Mouse (Mus musculus): ENCODE data around the gene Ap1m1. TPM values are rescaled to one million over a fixed set of nuclear protein-coding genes. Genes with fewer than 3 reads are reported as not detected.

Gene Ap1m1
- polyA plus RNA-seq, 1 experiment from 2014 or later: 106 TPM

- WGBS: 53% methylated on average over 4 of the region's 4 CpGs
- ATAC-seq (ENCODE audit: borderline replicate concordance, extremely low read depth, low FRiP score, low TSS enrichment): no peak
These were observed 20.8 kb downstream of the Ap1m1 start for GRCm38 (mm10) chr8:72260585-72260984.

GRCm38 (mm10) chr8:72261019-72261418 lies 21.2 kb downstream of the Ap1m1 start:
- Histone ChIP-seq H3K36me3 (no peaks in the 10 kb centered on the region), H3K4me3 (no peak overlapping the region), H3K27ac (no peak overlapping the region), H3K9me3 (no peaks in the 10 kb centered on the region), H3K9ac (no peak overlapping the region), H3K4me1 (no peaks in the 10 kb centered on the region), H3K27me3 (no peaks in the 10 kb centered on the region), H3K4me2 (no peak overlapping the region)
- 27% methylated on average over 2 of the region's 2 CpGs for WGBS
- no peak for ATAC-seq (ENCODE audit: borderline replicate concordance, extremely low read depth, low FRiP score, low TSS enrichment)

More at GRCm38 (mm10) chr8:72260585-72260984, 20.8 kb downstream of the Ap1m1 start:
- Histone ChIP-seq H3K4me2 (no peak overlapping the region), H3K27ac (no peak overlapping the region), H3K9me3 (no peaks in the 10 kb centered on the region), H3K4me3 (no peak overlapping the region), H3K36me3 (0 out of 2 replicates have a peak, but pooled peaks cover 4% of the 10 kb centered on the region), H3K4me1 (no peaks in the 10 kb centered on the region), H3K9ac (no peak overlapping the region), H3K27me3 (no peaks in the 10 kb centered on the region)

GRCm38 (mm10) chr8:72261431-72261830 lies 21.6 kb downstream of the Ap1m1 start:
- no peak overlapping the region for H3K4me3 ChIP-seq
- no peak overlapping the region for H3K9ac ChIP-seq
- no peak overlapping the region for H3K27ac ChIP-seq
- no peaks in the 10 kb centered on the region for H3K9me3 ChIP-seq
- ATAC-seq (ENCODE audit: borderline replicate concordance, extremely low read depth, low FRiP score, low TSS enrichment): no peak
- H3K27me3 ChIP-seq: no peaks in the 10 kb centered on the region
- H3K36me3 ChIP-seq: no peaks in the 10 kb centered on the region
- H3K4me2 ChIP-seq: no peak overlapping the region
- no peaks in the 10 kb centered on the region for H3K4me1 ChIP-seq

GRCm38 (mm10) chr8:72261872-72262271 lies 22.1 kb downstream of the Ap1m1 start:
- Histone ChIP-seq H3K4me3 (no peak overlapping the region), H3K9ac (no peak overlapping the region), H3K9me3 (no peaks in the 10 kb centered on the region), H3K27ac (no peak overlapping the region), H3K27me3 (no peaks in the 10 kb centered on the region), H3K4me1 (no peaks in the 10 kb centered on the region), H3K36me3 (no peaks in the 10 kb centered on the region), H3K4me2 (no peak overlapping the region)
- 39% methylated on average over 5 of the region's 5 CpGs for WGBS
- no peak for ATAC-seq (ENCODE audit: borderline replicate concordance, extremely low read depth, low FRiP score, low TSS enrichment)

- 88% methylated on average over 2 of the region's 2 CpGs for WGBS
- ATAC-seq (ENCODE audit: borderline replicate concordance, extremely low read depth, low FRiP score, low TSS enrichment): no peak
- no peak overlapping the region for H3K4me3 ChIP-seq
- no peak overlapping the region for H3K4me2 ChIP-seq
- H3K4me1 ChIP-seq: no peaks in the 10 kb centered on the region
- H3K36me3 ChIP-seq: no peaks in the 10 kb centered on the region
- H3K27ac ChIP-seq: no peak overlapping the region
- no peak overlapping the region for H3K9ac ChIP-seq
- H3K9me3 ChIP-seq: no peaks in the 10 kb centered on the region
- no peaks in the 10 kb centered on the region for H3K27me3 ChIP-seq
These were observed 22.9 kb downstream of the Ap1m1 start for GRCm38 (mm10) chr8:72262756-72263155.

GRCm38 (mm10) chr8:72263451-72263850 lies 23.6 kb downstream of the Ap1m1 start:
- 60% methylated on average over 7 of the region's 7 CpGs for WGBS
- Histone ChIP-seq H3K27me3 (no peaks in the 10 kb centered on the region), H3K4me1 (no peaks in the 10 kb centered on the region), H3K4me3 (no peak overlapping the region), H3K4me2 (no peak overlapping the region), H3K9ac (no peak overlapping the region), H3K27ac (no peak overlapping the region), H3K36me3 (no peaks in the 10 kb centered on the region), H3K9me3 (no peaks in the 10 kb centered on the region)
- ATAC-seq (ENCODE audit: borderline replicate concordance, extremely low read depth, low FRiP score, low TSS enrichment): no peak

- H3K4me2 ChIP-seq: no peak overlapping the region
- H3K27me3 ChIP-seq: no peaks in the 10 kb centered on the region
- no peaks in the 10 kb centered on the region for H3K36me3 ChIP-seq
- H3K27ac ChIP-seq: no peak overlapping the region
- H3K9ac ChIP-seq: no peak overlapping the region
- H3K9me3 ChIP-seq: no peaks in the 10 kb centered on the region
- ATAC-seq (ENCODE audit: borderline replicate concordance, extremely low read depth, low FRiP score, low TSS enrichment): no peak
- no peaks in the 10 kb centered on the region for H3K4me1 ChIP-seq
- no peak overlapping the region for H3K4me3 ChIP-seq
- 49% methylated on average over 5 of the region's 7 CpGs for WGBS
These were observed 25.5 kb downstream of the Ap1m1 start for GRCm38 (mm10) chr8:72265342-72265741.

GRCm38 (mm10) chr8:72266671-72267070 lies 26.9 kb downstream of the Ap1m1 start:
- H3K27ac ChIP-seq: no peak overlapping the region
- H3K36me3 ChIP-seq: no peaks in the 10 kb centered on the region
- no peak overlapping the region for H3K4me2 ChIP-seq
- no peak overlapping the region for H3K4me3 ChIP-seq
- no peaks in the 10 kb centered on the region for H3K27me3 ChIP-seq
- no peak overlapping the region for H3K9ac ChIP-seq
- H3K4me1 ChIP-seq: no peaks in the 10 kb centered on the region
- ATAC-seq (ENCODE audit: borderline replicate concordance, extremely low read depth, low FRiP score, low TSS enrichment): no peak
- no peaks in the 10 kb centered on the region for H3K9me3 ChIP-seq

GRCm38 (mm10) chr8:72267106-72267505 lies 27.3 kb downstream of the Ap1m1 start:
- no peaks in the 10 kb centered on the region for H3K4me1 ChIP-seq
- no peak overlapping the region for H3K4me2 ChIP-seq
- WGBS: 95% methylated on average over 8 of the region's 8 CpGs
- H3K9me3 ChIP-seq: no peaks in the 10 kb centered on the region
- ATAC-seq (ENCODE audit: borderline replicate concordance, extremely low read depth, low FRiP score, low TSS enrichment): no peak
- no peaks in the 10 kb centered on the region for H3K36me3 ChIP-seq
- H3K9ac ChIP-seq: no peak overlapping the region
- H3K27me3 ChIP-seq: no peaks in the 10 kb centered on the region
- H3K4me3 ChIP-seq: no peak overlapping the region
- no peak overlapping the region for H3K27ac ChIP-seq

- H3K4me2 ChIP-seq: no peak overlapping the region
- H3K36me3 ChIP-seq: no peaks in the 10 kb centered on the region
- H3K27ac ChIP-seq: peak overlapping the region; percentile 92
- H3K27me3 ChIP-seq: no peaks in the 10 kb centered on the region
- H3K9me3 ChIP-seq: no peaks in the 10 kb centered on the region
- ATAC-seq (ENCODE audit: borderline replicate concordance, extremely low read depth, low FRiP score, low TSS enrichment): peak; percentile 79; the same call in 1 of the 2 replicates
- whole genome bisulfite sequencing: 63% methylated on average over 15 of the region's 15 CpGs
- H3K4me1 ChIP-seq: no peaks in the 10 kb centered on the region
- no peak overlapping the region for H3K4me3 ChIP-seq
- no peak overlapping the region for H3K9ac ChIP-seq
These were observed 28.5 kb downstream of the Ap1m1 start for GRCm38 (mm10) chr8:72268356-72268755.

- Histone ChIP-seq H3K27me3 (no peaks in the 10 kb centered on the region), H3K4me2 (no peak overlapping the region), H3K4me3 (no peak overlapping the region), H3K4me1 (no peaks in the 10 kb centered on the region), H3K36me3 (no peaks in the 10 kb centered on the region), H3K27ac (no peak overlapping the region), H3K9me3 (no peaks in the 10 kb centered on the region), H3K9ac (no peak overlapping the region)
- WGBS: 88% methylated on average over 12 of the region's 12 CpGs
- no peak for ATAC-seq (ENCODE audit: borderline replicate concordance, extremely low read depth, low FRiP score, low TSS enrichment)
These were observed 30.8 kb downstream of the Ap1m1 start for GRCm38 (mm10) chr8:72270606-72271005.

- Histone ChIP-seq H3K27me3 (no peaks in the 10 kb centered on the region), H3K4me1 (no peaks in the 10 kb centered on the region), H3K27ac (no peak overlapping the region), H3K36me3 (no peaks in the 10 kb centered on the region), H3K9me3 (no peaks in the 10 kb centered on the region), H3K9ac (no peak overlapping the region), H3K4me3 (no peak overlapping the region), H3K4me2 (no peak overlapping the region)
- WGBS: 60% methylated on average over 11 of the region's 11 CpGs
- ATAC-seq (ENCODE audit: borderline replicate concordance, extremely low read depth, low FRiP score, low TSS enrichment): no peak
These were observed 31.3 kb downstream of the Ap1m1 start for GRCm38 (mm10) chr8:72271051-72271660.

GRCm38 (mm10) chr8:72271691-72272090 lies 31.9 kb downstream of the Ap1m1 start:
- no peak overlapping the region for H3K4me3 ChIP-seq
- no peak overlapping the region for H3K27ac ChIP-seq
- H3K4me1 ChIP-seq: no peaks in the 10 kb centered on the region
- H3K9ac ChIP-seq: no peak overlapping the region
- no peaks in the 10 kb centered on the region for H3K9me3 ChIP-seq
- no peaks in the 10 kb centered on the region for H3K36me3 ChIP-seq
- ATAC-seq (ENCODE audit: borderline replicate concordance, extremely low read depth, low FRiP score, low TSS enrichment): no peak
- no peaks in the 10 kb centered on the region for H3K27me3 ChIP-seq
- H3K4me2 ChIP-seq: no peak overlapping the region
- WGBS: 55% methylated on average over 3 of the region's 3 CpGs
